Mouse (Mus musculus): ENCODE data around the gene Gas7. TPM values are rescaled to one million over a fixed set of nuclear protein-coding genes. Genes with fewer than 3 reads are reported as not detected.

Gene Gas7
- under 1 TPM; 0.34 to 0.52 TPM for polyA plus RNA-seq (2017; shearing (Covaris generic))

- ATAC-seq = no peak
These were observed at the start of gene Gas7 for GRCm38 (mm10) chr11:67454874-67455526. Gas7 (plus strand) TSS chr11:67455437.

GRCm38 (mm10) chr11:67414346-67414940 is 40.8 kb upstream of the Gas7 start:
- no peak for ATAC-seq

GRCm38 (mm10) chr11:67423575-67423974 is 31.7 kb upstream of the Gas7 start:
- ATAC-seq = no peak

GRCm38 (mm10) chr11:67428196-67428595 is 27.0 kb upstream of the Gas7 start:
- ATAC-seq = no peak

DNA sequence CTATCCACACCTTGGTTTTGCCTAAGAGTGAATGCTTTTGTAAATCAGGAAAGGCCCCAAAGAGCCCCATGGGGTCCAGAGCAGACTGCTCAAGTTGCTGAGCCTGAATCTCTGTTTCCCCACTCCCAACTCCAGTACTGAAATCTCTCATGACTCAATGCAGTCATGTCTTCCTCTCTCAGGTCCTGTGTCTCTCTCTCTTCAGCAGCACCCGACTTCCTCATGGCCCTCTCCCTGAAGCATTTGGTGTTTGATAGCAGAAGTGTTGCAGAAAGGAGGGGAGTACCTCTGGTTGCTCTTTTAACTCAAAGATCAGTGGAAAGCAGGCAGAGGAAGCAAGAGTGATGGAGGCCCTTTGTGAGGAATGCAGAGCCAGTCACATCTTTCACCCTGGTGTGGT is 25.4 kb upstream of the Gas7 start:
- ATAC-seq = no peak

DNA sequence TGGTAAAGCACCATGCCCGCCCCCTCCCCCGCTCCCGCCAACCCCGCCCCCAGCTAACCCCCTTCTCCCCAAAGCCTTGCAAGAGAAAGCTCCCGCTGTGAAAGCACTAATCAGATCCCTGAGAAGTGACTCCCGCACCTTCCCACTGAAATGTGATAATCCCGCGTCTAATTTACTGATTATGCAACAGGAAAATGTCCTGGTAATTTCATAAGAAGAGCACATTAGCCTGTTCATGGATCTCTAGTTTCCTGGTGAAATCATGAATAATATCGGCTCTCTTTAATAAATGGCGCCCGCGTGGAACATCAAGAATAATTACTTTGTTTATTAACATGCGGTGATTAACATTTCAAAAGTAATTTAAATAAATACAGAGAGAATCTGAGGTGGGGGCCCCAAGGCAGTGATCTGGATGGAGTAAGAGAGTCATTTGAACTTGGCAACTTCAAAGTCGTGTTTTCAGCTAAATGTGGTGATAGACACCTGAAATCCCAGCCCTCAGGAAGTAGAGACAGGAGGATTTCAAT is 24.1 kb upstream of the Gas7 start:
- ATAC-seq = no peak

GRCm38 (mm10) chr11:67431864-67432263 is 23.4 kb upstream of the Gas7 start:
- no peak for ATAC-seq

DNA sequence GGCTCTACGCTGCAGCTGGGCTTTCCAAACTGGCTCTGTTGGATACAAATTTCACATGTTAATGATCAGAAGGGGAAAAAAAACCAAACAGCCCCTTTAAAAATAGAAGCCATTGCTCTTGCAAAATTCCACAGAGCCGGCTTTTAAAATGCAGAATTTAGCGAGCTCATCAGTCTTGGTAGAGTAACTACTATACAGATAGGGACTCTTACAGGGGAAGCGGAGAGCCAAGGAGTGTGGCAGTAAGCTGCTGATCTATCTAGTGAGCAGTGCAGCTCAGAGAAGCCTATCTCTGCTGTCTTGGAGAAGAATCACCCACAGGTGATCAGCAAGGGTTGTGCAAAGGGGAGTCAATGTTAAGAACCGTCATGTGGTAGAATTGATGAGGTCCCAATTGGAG is 21.5 kb upstream of the Gas7 start:
- no peak for ATAC-seq

DNA sequence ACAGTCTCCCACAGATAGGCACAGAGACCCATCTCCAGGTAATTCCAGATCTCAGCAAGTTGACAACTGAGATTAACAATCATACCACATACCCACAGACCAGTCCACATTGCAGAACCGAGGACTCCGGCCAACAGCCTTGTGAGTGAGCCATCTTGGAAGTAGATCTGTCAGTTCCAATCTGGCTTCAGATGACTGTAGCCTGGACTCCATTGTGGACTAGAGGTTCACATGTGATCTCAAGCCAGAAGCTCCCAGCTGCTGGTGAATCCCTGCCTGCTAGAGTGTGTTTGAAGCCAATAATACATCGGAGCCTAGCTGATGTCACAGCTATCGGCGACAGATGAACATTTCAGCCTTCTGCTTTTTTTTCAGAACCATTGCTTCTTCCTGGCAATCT is 16.5 kb upstream of the Gas7 start:
- no peak for ATAC-seq

- ATAC-seq = no peak
These were observed 10.0 kb upstream of the Gas7 start for GRCm38 (mm10) chr11:67445058-67445825.

GRCm38 (mm10) chr11:67451525-67451924 is 3.7 kb upstream of the Gas7 start:
- ATAC-seq = no peak

- no peak for ATAC-seq
These were observed 317 bp downstream of the Gas7 start for GRCm38 (mm10) chr11:67455527-67455981.

- no peak for ATAC-seq
These were observed 792 bp downstream of the Gas7 start for GRCm38 (mm10) chr11:67456029-67456428.

DNA sequence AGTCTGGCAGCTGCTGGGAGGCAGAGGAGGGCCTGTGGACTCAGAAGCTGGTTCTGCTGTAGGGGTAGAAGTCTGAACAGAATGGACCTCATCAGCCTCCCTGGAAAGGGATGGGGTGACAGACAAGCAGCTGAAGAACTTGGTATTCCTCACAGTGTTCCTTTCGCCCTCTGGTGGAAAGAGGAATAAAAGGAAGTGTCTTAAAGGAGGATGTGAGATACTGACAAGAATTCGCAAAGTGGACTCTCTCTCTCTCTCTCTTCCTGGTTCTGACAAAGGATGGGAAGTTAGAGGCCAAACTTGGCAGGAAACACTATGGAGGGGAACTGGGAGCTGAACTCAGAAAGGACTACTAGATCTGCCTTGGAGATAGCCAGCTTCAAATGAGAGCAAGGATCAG is 2.9 kb downstream of the Gas7 start:
- ATAC-seq = no peak

- ATAC-seq = no peak
These were observed 11.9 kb downstream of the Gas7 start for GRCm38 (mm10) chr11:67467132-67467531.

GRCm38 (mm10) chr11:67468846-67469245 is 13.6 kb downstream of the Gas7 start:
- ATAC-seq = no peak

- ATAC-seq = no peak
These were observed 19.4 kb downstream of the Gas7 start for GRCm38 (mm10) chr11:67474590-67474989.

DNA sequence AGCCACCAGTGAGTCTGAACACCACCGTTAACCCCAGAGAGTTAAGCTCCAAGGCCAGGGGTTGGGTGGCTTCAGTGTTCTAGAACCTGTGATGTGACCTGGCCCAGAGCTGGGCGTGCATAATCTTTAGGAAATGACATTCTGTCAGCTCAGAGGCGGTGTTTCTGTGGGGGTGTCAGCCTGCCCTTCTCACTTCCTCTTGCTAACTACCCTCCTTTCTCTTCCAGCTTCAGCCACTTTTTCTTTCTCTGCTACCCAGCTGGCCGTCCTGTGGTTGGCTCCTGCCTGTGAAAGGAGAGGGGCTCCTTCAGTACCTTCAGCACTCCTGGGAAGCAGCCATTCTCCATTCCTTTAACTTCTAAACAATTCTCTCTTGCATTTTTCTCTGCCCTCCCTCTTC is 24.3 kb downstream of the Gas7 start:
- no peak for ATAC-seq

GRCm38 (mm10) chr11:67480204-67480956 is 25.1 kb downstream of the Gas7 start:
- ATAC-seq = no peak

GRCm38 (mm10) chr11:67481691-67482090 is 26.5 kb downstream of the Gas7 start:
- ATAC-seq = no peak

GRCm38 (mm10) chr11:67482217-67482760 is 27.1 kb downstream of the Gas7 start:
- no peak for ATAC-seq

DNA sequence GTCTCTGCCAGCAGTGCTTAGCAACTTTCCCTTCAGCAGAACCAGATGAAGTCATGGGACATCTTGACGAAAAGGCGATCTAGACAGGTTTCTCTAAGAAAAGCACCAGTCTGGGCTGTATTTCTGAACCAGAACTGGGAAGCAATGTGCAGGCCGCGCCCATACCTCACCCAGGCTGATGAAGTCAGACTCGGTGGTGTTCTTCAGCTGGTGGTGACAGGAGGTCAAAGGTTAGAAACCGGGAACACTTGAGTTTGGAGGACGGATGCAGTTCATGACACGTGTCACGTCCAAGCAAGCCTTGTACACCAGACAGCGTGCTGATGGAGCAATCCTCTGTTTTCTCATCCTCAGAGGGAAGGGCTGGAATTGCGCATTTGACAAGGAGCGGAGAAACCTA is 32.9 kb downstream of the Gas7 start:
- ATAC-seq = no peak
